Mouse (Mus musculus): ENCODE measurements around the gene Zfp60. TPM values are rescaled to one million over a fixed set of nuclear protein-coding genes. Genes with fewer than 3 reads are reported as not detected.
"Not testable (repeated sequence)": the region's sequence is repeated elsewhere in the genome, so short reads cannot be mapped to it uniquely, and the experiment has no call there.

The Zfp60 gene
- polyA plus RNA-seq, 1 experiment, result 16.3 TPM

DNA sequence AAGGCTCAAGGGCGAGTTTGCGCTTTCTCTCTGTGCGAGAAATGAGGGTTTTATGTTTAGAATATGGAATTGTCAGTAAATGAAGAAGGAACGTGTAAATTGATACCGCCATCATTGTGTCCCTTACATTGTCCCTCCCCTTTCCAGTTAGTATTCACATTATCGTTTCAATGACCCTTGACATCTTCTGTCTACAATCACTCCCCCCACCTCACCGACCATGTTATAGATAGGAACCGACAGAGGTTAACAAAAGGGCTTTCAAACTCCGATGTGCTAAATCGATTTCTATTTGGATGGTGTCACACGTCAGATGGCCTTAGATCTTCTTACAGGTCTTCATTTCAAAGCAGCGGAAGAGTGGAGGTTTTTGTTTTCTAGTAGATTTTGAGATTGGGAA lies 757 bp downstream of the Zfp60 start:
- DNase-seq, result no peak
- WGBS, result under 1% methylated on average over 12 of the region's 12 CpGs
- peaks cover 4% of the 10 kb centered on the region for H3K4me1 ChIP-seq (ENCODE audit: control insufficient read depth, insufficient read depth, low read length)

GRCm38 (mm10) chr7:27732508-27732907 lies 1.3 kb downstream of the Zfp60 start:
- Histone ChIP-seq H3K27me3 (ENCODE audit: control insufficient read depth, insufficient read depth, low read length) (no peaks in the 10 kb centered on the region), H3K4me3 (replicated peaks; ENCODE audit: insufficient read depth, low read depth, low read length) (peak overlapping the region; percentile 31), H3K4me1 (ENCODE audit: control insufficient read depth, insufficient read depth, low read length) (peaks cover 4% of the 10 kb centered on the region), H3K27ac (ENCODE audit: insufficient read depth, low read length) (peak overlapping the region; percentile 63; the same call in 1 of the 2 replicates)
- TF ChIP-seq POLR2A (IDR thresholded peaks at IDR 0.05; ENCODE audit: borderline replicate concordance, insufficient read depth, low read length) (no peak), CTCF (IDR thresholded peaks at IDR 0.05; ENCODE audit: borderline replicate concordance, insufficient read depth, low read depth, low read length) (no peak)
- no peak for DNase-seq
- 45% methylated on average over 6 of the region's 6 CpGs for WGBS

More for the DNA sequence above, 757 bp downstream of the Zfp60 start:
- H3K27ac ChIP-seq (ENCODE audit: insufficient read depth, low read length), result peak overlapping the region; percentile 63; the same call in 1 of the 2 replicates
- H3K27me3 ChIP-seq (ENCODE audit: control insufficient read depth, insufficient read depth, low read length), result no peaks in the 10 kb centered on the region
- no peak for TF ChIP-seq POLR2A (IDR thresholded peaks at IDR 0.05; ENCODE audit: borderline replicate concordance, insufficient read depth, low read length)
- no peak for TF ChIP-seq CTCF (IDR thresholded peaks at IDR 0.05; ENCODE audit: borderline replicate concordance, insufficient read depth, low read depth, low read length)
- H3K4me3 ChIP-seq (replicated peaks; ENCODE audit: insufficient read depth, low read depth, low read length), result peak overlapping the region; percentile 55

DNA sequence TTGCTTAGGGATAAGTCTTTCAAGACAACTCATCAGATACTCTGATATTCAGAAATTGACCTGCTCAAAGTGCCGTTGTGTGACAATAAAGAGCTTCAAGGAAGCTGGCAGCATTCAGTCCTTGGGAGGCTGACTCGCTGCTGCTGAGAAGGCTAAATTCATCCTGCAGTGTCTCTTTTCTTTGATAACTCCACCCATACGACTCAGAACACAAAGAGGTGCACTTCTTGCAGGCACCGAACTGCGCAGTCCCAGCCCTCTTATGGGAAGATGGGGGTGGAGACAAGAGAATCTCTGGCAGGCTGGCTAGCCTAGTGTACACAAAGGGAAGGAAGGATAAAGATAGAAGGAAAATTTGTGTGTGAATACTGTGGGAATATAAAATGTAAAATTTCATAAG lies 4.3 kb downstream of the Zfp60 start:
- H3K27me3 ChIP-seq (ENCODE audit: control insufficient read depth, insufficient read depth, low read length), result no peaks in the 10 kb centered on the region
- DNase-seq, result no peak
- peaks cover 4% of the 10 kb centered on the region for H3K4me1 ChIP-seq (ENCODE audit: control insufficient read depth, insufficient read depth, low read length)
- WGBS, result 26% methylated on average over 5 of the region's 5 CpGs
- TF ChIP-seq POLR2A (IDR thresholded peaks at IDR 0.05; ENCODE audit: borderline replicate concordance, insufficient read depth, low read length) (no peak), CTCF (IDR thresholded peaks at IDR 0.05; ENCODE audit: borderline replicate concordance, insufficient read depth, low read depth, low read length) (no peak)
- H3K4me3 ChIP-seq (replicated peaks; ENCODE audit: insufficient read depth, low read depth, low read length), result no peak overlapping the region
- H3K27ac ChIP-seq (ENCODE audit: insufficient read depth, low read length), result no peak overlapping the region

DNA sequence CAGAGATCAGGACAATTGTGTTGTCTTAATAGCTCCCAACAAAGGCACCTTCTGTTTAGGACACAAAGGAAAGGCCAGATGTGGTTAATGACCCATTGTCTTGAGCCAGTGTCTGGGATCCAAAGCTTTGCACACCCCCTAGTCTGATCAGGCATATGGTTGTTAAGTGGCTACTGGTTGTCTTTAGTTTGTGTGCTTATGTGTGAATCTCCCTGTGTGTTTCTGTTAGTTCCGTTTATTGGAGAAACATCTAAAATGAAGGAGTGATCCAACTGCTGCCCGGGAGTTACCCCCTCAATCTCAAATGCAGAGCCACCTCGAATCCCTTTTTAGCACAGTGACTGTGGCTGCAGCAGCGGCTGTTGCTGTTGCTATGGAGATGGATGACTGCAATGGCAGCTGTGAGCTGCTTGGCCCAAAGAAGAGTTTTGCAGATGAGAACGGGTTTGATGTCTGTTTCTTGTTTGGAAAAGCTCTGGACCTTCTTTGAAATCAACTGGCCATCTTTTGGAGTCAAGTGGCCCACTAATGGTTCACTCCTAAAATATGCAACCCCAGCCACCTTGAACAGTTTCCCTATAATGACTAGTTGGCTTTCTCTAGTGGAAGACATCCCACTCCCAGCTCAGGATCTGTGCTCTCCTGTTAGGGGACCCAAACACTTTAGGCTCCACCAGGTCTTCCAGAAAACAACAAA lies 25.3 kb downstream of the Zfp60 start:
- WGBS, result 5% methylated on average over 5 of the region's 5 CpGs
- Histone ChIP-seq H3K27me3 (ENCODE audit: control insufficient read depth, insufficient read depth, low read length) (no peaks in the 10 kb centered on the region), H3K4me3 (replicated peaks; ENCODE audit: insufficient read depth, low read depth, low read length) (no peak overlapping the region), H3K4me1 (ENCODE audit: control insufficient read depth, insufficient read depth, low read length) (no peaks in the 10 kb centered on the region), H3K27ac (ENCODE audit: insufficient read depth, low read length) (no peak overlapping the region)
- no peak for DNase-seq
- no peak for TF ChIP-seq POLR2A (IDR thresholded peaks at IDR 0.05; ENCODE audit: borderline replicate concordance, insufficient read depth, low read length)
- TF ChIP-seq CTCF (IDR thresholded peaks at IDR 0.05; ENCODE audit: borderline replicate concordance, insufficient read depth, low read depth, low read length), result no peak

- DNase-seq, result no peak
- Histone ChIP-seq H3K4me3 (replicated peaks; ENCODE audit: insufficient read depth, low read depth, low read length) (no peak overlapping the region), H3K27ac (ENCODE audit: insufficient read depth, low read length) (no peak overlapping the region), H3K4me1 (ENCODE audit: control insufficient read depth, insufficient read depth, low read length) (no peaks in the 10 kb centered on the region), H3K27me3 (ENCODE audit: control insufficient read depth, insufficient read depth, low read length) (no peaks in the 10 kb centered on the region)
- 22% methylated on average over 3 of the region's 3 CpGs for WGBS
- TF ChIP-seq POLR2A (IDR thresholded peaks at IDR 0.05; ENCODE audit: borderline replicate concordance, insufficient read depth, low read length) (no peak), CTCF (IDR thresholded peaks at IDR 0.05; ENCODE audit: borderline replicate concordance, insufficient read depth, low read depth, low read length) (no peak)
These were observed 25.8 kb downstream of the Zfp60 start for GRCm38 (mm10) chr7:27757048-27757375.

DNA sequence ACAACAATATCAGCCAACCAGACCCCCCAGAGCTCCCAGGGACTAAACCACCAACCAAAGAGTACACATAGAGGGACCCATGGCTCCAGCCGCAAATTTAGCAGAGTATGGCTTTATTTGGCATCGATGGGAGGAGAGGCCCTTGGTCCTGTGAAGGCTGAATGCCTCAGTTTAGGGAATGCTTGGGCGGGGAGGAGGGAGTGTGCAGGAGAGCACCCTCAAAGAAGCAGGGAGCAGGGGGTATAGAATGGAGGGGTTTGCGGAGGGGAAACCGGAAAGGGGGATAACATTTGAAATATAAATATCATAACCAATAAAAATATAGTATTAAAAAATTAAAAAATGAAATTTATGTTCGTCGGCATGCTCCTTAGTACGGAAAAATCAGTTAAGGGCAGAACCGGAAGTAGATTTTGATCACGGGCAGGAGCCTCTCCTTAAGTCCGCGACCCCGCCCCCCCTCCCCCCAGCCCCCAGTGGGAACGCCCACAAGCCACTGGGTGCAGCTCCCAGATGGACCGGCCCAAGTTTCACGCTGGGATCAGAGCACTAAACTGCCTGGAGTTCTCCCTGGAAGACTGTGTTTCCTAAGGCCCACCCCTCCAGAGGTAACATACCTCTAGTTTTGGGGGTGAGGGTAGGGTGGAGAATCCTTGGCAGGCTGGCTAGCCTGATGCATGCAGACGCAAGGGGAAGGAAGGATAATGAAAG lies 34.1 kb downstream of the Zfp60 start:
- Histone ChIP-seq H3K4me3 (replicated peaks; ENCODE audit: insufficient read depth, low read depth, low read length) (no peak overlapping the region), H3K4me1 (ENCODE audit: control insufficient read depth, insufficient read depth, low read length) (no peaks in the 10 kb centered on the region), H3K27ac (ENCODE audit: insufficient read depth, low read length) (no peak overlapping the region), H3K27me3 (ENCODE audit: control insufficient read depth, insufficient read depth, low read length) (no peaks in the 10 kb centered on the region)
- no peak for TF ChIP-seq POLR2A (IDR thresholded peaks at IDR 0.05; ENCODE audit: borderline replicate concordance, insufficient read depth, low read length)
- no peak for TF ChIP-seq CTCF (IDR thresholded peaks at IDR 0.05; ENCODE audit: borderline replicate concordance, insufficient read depth, low read depth, low read length)
- DNase-seq, result no peak
- 13% methylated on average over 17 of the region's 17 CpGs for WGBS

- Histone ChIP-seq H3K4me1 (ENCODE audit: control insufficient read depth, insufficient read depth, low read length) (no peaks in the 10 kb centered on the region), H3K27ac (ENCODE audit: insufficient read depth, low read length) (no peak overlapping the region), H3K27me3 (ENCODE audit: control insufficient read depth, insufficient read depth, low read length) (no peaks in the 10 kb centered on the region), H3K4me3 (replicated peaks; ENCODE audit: insufficient read depth, low read depth, low read length) (no peak overlapping the region)
- 85% methylated on average over 5 of the region's 5 CpGs for WGBS
- TF ChIP-seq CTCF (IDR thresholded peaks at IDR 0.05; ENCODE audit: borderline replicate concordance, insufficient read depth, low read depth, low read length) (no peak), POLR2A (IDR thresholded peaks at IDR 0.05; ENCODE audit: borderline replicate concordance, insufficient read depth, low read length) (no peak)
- DNase-seq, result no peak
These were observed 58.1 kb downstream of the Zfp60 start for GRCm38 (mm10) chr7:27789306-27789705.

GRCm38 (mm10) chr7:27793865-27794264 lies 62.7 kb downstream of the Zfp60 start:
- not testable (repeated sequence) for DNase-seq
- 72% methylated on average over 3 of the region's 3 CpGs for WGBS

More at GRCm38 (mm10) chr7:27793865-27794264, 62.7 kb downstream of the Zfp60 start:
- not testable (repeated sequence) for H3K27me3 ChIP-seq (ENCODE audit: control insufficient read depth, insufficient read depth, low read length); H3K27ac ChIP-seq (ENCODE audit: insufficient read depth, low read length); H3K4me3 ChIP-seq (replicated peaks; ENCODE audit: insufficient read depth, low read depth, low read length); H3K4me1 ChIP-seq (ENCODE audit: control insufficient read depth, insufficient read depth, low read length)

All from cerebellum, adult 2 months (tissue).